Mouse (Mus musculus) ES-Bruce4 (cell line): ENCODE data around the gene Zfand2a.

Experiments
- CTCF ChIP-seq: IDR thresholded peaks from one replicate; pipeline ENCODE4 v1.8.1; 2011; ENCODE audit warnings: low read depth, low read length
- EP300 ChIP-seq: IDR thresholded peaks from 2 replicates; pipeline ENCODE4 v1.6.1; 2011; ENCODE audit warnings: low read depth, low read length; ENCODE audit not compliant: insufficient read depth
- POLR2A ChIP-seq: IDR thresholded peaks from one replicate; pipeline ENCODE4 v1.8.1; 2011; ENCODE audit warnings: low read length; ENCODE audit not compliant: insufficient read depth

GRCm38 (mm10) chr5:139512201-139512600, 27.9 kb upstream of the Zfand2a start:
- TF ChIP-seq EP300, result no peak
- TF ChIP-seq CTCF, result no peak
- TF ChIP-seq POLR2A, result no peak
